Comparison of ENCODE assay signal across 26 mouse cellular contexts in genomic region chr7:136710653-136711052, GRCm38 (mm10).
DNase-seq lines count a peak whose midpoint lies in the region; ATAC-seq and TF ChIP-seq lines count a peak whose summit lies in the region.
"Had no signal": no experiment of that assay in that cellular context is flagged by ENCODE, and none has a peak within 500 bp of the region (broad histone marks: within the 10 kb centered on the region; RNA-seq: fewer than 3 reads in every experiment).

No protein-coding gene starts in this region.

- TF ChIP-seq CTCF in heart, adult 2 months (IDR thresholded peaks at IDR 0.05), result no peak

- no peak overlapping the region for H3K9ac ChIP-seq in heart, adult 2 months (ENCODE audit: low read depth, low read length)
- H3K9ac ChIP-seq in heart, embryonic 11.5 days (ENCODE audit: low read depth, low read length), result no peak overlapping the region
- H3K9ac ChIP-seq in midbrain, embryonic 15.5 days, result no peak overlapping the region
- H3K9ac ChIP-seq: embryonic facial prominence, embryonic 15.5 days; hindbrain, embryonic 14.5 days; limb, embryonic 13.5 days; liver, embryonic 12.5 days; midbrain, embryonic 12.5 days had no signal

- no peak for ATAC-seq in heart, embryonic 11.5 days (replicated peaks; ENCODE audit: insufficient number of reproducible peaks, low FRiP score, low TSS enrichment)
- no peak for ATAC-seq in midbrain, embryonic 15.5 days (replicated peaks)
- ATAC-seq: forebrain, embryonic 14.5 days; liver, embryonic 12.5 days; Patski had no signal

- no peaks in the 10 kb centered on the region for H3K9me3 ChIP-seq in heart, embryonic 11.5 days (replicated peaks; ENCODE audit: control insufficient read depth, low read length)
- H3K9me3 ChIP-seq in midbrain, embryonic 15.5 days, result no peaks in the 10 kb centered on the region
- H3K9me3 ChIP-seq: embryonic facial prominence, embryonic 15.5 days; limb, embryonic 13.5 days; liver, embryonic 12.5 days; midbrain, embryonic 12.5 days had no signal

- peaks cover 1% of the 10 kb centered on the region for H3K4me1 ChIP-seq in heart, adult 2 months (ENCODE audit: control insufficient read depth, insufficient read depth, low read length)
- H3K4me1 ChIP-seq in heart, embryonic 11.5 days (ENCODE audit: control insufficient read depth, insufficient read depth, low read length), result no peaks in the 10 kb centered on the region; the same call in 1 of the 2 replicates
- H3K4me1 ChIP-seq in midbrain, embryonic 15.5 days, result no peaks in the 10 kb centered on the region
- H3K4me1 ChIP-seq: liver, embryonic 12.5 days; midbrain, embryonic 12.5 days had no signal

- no peak for TF ChIP-seq POLR2A in heart, adult 2 months (IDR thresholded peaks at IDR 0.05; ENCODE audit: insufficient read depth, low read depth, low read length)

- TF ChIP-seq EP300 in heart, adult 2 months (IDR thresholded peaks at IDR 0.05; ENCODE audit: insufficient read depth, low read depth, low read length), result no peak

- WGBS in heart, adult 2 months, result 60% methylated on average over 3 of the region's 3 CpGs
- 64% methylated on average over 3 of the region's 3 CpGs for WGBS in heart, embryonic 11.5 days (ENCODE audit: insufficient replicate concordance)
- 83% methylated on average over 3 of the region's 3 CpGs for WGBS in midbrain, embryonic 15.5 days

- peak; percentile 46 to 47 for DNase-seq in heart, adult 2 months
- DNase-seq in testis, postnatal 14 days (ENCODE audit: low spot score), result peak; percentile 7
- no peak for DNase-seq in testis, postnatal 10 days (ENCODE audit: low spot score)
- DNase-seq in heart, postnatal 25 days (ENCODE audit: low spot score), result peak; percentile 26
- DNase-seq in skeletal muscle tissue, adult 2 months (ENCODE audit: low read depth, low spot score), result peak; percentile 29
- no peak for DNase-seq in lung, adult 18-20 months
- DNase-seq: B cell, adult 2 months; cerebellum, adult 11 months; cerebellum, adult 9-11 months; gastrocnemius, postnatal 36 days; layer of hippocampus, postnatal 36 days; lung, adult 2 months; right cerebral cortex, postnatal 14 days; spleen, adult 18-20 months; thymus, postnatal 14 days had no signal

- H3K27me3 ChIP-seq in heart, adult 2 months (ENCODE audit: control insufficient read depth, insufficient read depth, low read length), result no peaks in the 10 kb centered on the region; the same call in 1 of the 2 replicates
- no peaks in the 10 kb centered on the region for H3K27me3 ChIP-seq in heart, embryonic 11.5 days (ENCODE audit: control insufficient read depth, insufficient read depth, low read length)
- H3K27me3 ChIP-seq in midbrain, embryonic 15.5 days (replicated peaks), result no peaks in the 10 kb centered on the region
- H3K27me3 ChIP-seq: embryonic facial prominence, embryonic 15.5 days; limb, embryonic 13.5 days; liver, embryonic 12.5 days; midbrain, embryonic 12.5 days; Patski had no signal

- H3K4me3 ChIP-seq in heart, adult 2 months, result no peak overlapping the region
- H3K4me3 ChIP-seq in heart, embryonic 11.5 days (ENCODE audit: low read depth, low read length), result no peak overlapping the region
- no peak overlapping the region for H3K4me3 ChIP-seq in midbrain, embryonic 15.5 days
- H3K4me3 ChIP-seq: embryonic facial prominence, embryonic 15.5 days; layer of hippocampus, adult 2 months; limb, embryonic 13.5 days; liver, embryonic 12.5 days; midbrain, embryonic 12.5 days had no signal

- no peak overlapping the region for H3K4me2 ChIP-seq in heart, embryonic 11.5 days
- no peak overlapping the region for H3K4me2 ChIP-seq in midbrain, embryonic 15.5 days
- H3K4me2 ChIP-seq: embryonic facial prominence, embryonic 15.5 days; hindbrain, embryonic 14.5 days; limb, embryonic 13.5 days; liver, embryonic 12.5 days; midbrain, embryonic 12.5 days had no signal

- no peaks in the 10 kb centered on the region for H3K36me3 ChIP-seq in heart, adult 2 months (ENCODE audit: control insufficient read depth, insufficient read depth, low read length)
- no peaks in the 10 kb centered on the region for H3K36me3 ChIP-seq in heart, embryonic 11.5 days (ENCODE audit: control insufficient read depth, insufficient read depth, low read length)
- no peaks in the 10 kb centered on the region for H3K36me3 ChIP-seq in midbrain, embryonic 15.5 days (replicated peaks)
- H3K36me3 ChIP-seq: embryonic facial prominence, embryonic 15.5 days; G1E; limb, embryonic 13.5 days; liver, embryonic 12.5 days; midbrain, embryonic 12.5 days had no signal

- intact Hi-C loops in heart, adult 2 months (cut with DNase I), result no loop called here
- intact Hi-C loops in heart, postnatal 25 days (cut with DNase I), result no loop called here

- H3K79me2 ChIP-seq in heart, adult 2 months (replicated peaks; ENCODE audit: control insufficient read depth, insufficient read depth, low read length), result no peaks in the 10 kb centered on the region

- H3K27ac ChIP-seq in heart, adult 2 months, result no peak overlapping the region
- no peak overlapping the region for H3K27ac ChIP-seq in heart, embryonic 11.5 days (ENCODE audit: low read depth, low read length)
- H3K27ac ChIP-seq in midbrain, embryonic 15.5 days, result no peak overlapping the region
- H3K27ac ChIP-seq: embryonic facial prominence, embryonic 15.5 days; hindbrain, embryonic 14.5 days; layer of hippocampus, adult 2 months; limb, embryonic 13.5 days; liver, embryonic 12.5 days; midbrain, embryonic 12.5 days had no signal

Comparison
In these comparisons a context has a peak if more than half of its experiments do, and no peak if none do; other contexts are left out.
1. DNase-seq: peak in heart, adult 2 months (2 of 2), testis, postnatal 14 days (single experiment), heart, postnatal 25 days (single experiment) and skeletal muscle tissue, adult 2 months (single experiment); none in testis, postnatal 10 days (single experiment) and lung, adult 18-20 months (0 of 2).